ENCODE assay signal across 7 mouse cellular contexts in the genomic region with DNA sequence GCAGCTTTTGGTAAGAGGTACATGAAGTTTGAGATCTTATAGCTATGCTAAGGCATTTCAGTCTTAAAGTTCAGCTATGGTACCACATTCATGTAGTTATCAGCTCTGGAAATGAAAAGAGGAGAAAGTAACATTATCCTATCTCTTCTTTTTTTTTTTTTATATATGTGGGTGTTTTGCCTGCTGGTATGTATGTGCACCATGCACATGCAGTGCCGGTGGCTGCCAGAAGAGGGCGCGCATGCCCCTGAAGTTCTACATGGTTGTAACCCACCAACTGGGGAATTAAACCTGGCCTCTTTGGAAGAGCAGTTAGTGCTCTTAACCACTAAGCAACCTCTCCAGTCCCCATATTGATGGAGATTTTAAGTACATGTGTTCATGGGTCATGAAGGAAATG. TPM values are rescaled to one million over a fixed set of nuclear protein-coding genes. Genes with fewer than 3 reads are reported as not detected.
DNase-seq lines count a peak whose midpoint lies in the region; ATAC-seq lines count a peak whose summit lies in the region.
"Not testable (repeated sequence)": the region's sequence is repeated elsewhere in the genome, so short reads cannot be mapped to it uniquely, and the experiment has no call there.

No protein-coding gene starts in this region.

- ATAC-seq in limb, embryonic 11.5 days (ENCODE audit: insufficient number of reproducible peaks, low FRiP score, low TSS enrichment, low read depth) = not testable (repeated sequence)

- not testable (repeated sequence) for H3K4me3 ChIP-seq in limb, embryonic 11.5 days (ENCODE audit: low read depth, low read length)

- H3K4me1 ChIP-seq in limb, embryonic 11.5 days (ENCODE audit: control insufficient read depth, insufficient read depth, low read length) = not testable (repeated sequence)

- not testable (repeated sequence) for H3K36me3 ChIP-seq in limb, embryonic 11.5 days (ENCODE audit: control insufficient read depth, insufficient read depth, low read length)

- not testable (repeated sequence) for H3K27ac ChIP-seq in limb, embryonic 11.5 days (replicated peaks; ENCODE audit: low read depth, low read length)

- WGBS in limb, embryonic 11.5 days = 49% methylated on average over 3 of the region's 3 CpGs

- not testable (repeated sequence) for H3K27me3 ChIP-seq in limb, embryonic 11.5 days (ENCODE audit: control insufficient read depth, insufficient read depth, low read length)

- H3K9me3 ChIP-seq in limb, embryonic 11.5 days (ENCODE audit: control insufficient read depth, low read length) = not testable (repeated sequence)

- peak; percentile 79 for DNase-seq in ES-CJ7 (ENCODE audit: low read depth, low spot score)
- DNase-seq in adrenal gland, postnatal 25 days = peak; percentile 1
- peak; percentile 50 for DNase-seq in embryo, embryonic 10 days (ENCODE audit: low spot score)
- DNase-seq in heart, postnatal 4 days = peak; percentile 16
- DNase-seq in limb, embryonic 11.5 days (ENCODE audit: low spot score) = peak; percentile 36
- DNase-seq in mesoderm, embryonic 11.5 days (ENCODE audit: low read depth, low spot score) = peak; percentile 6
- peak; percentile 55 for DNase-seq in testis, postnatal 10 days (ENCODE audit: low spot score)

- not testable (repeated sequence) for H3K4me2 ChIP-seq in limb, embryonic 11.5 days (ENCODE audit: low read depth, severe bottlenecking)

- H3K9ac ChIP-seq in limb, embryonic 11.5 days (ENCODE audit: low read length) = not testable (repeated sequence)

RNA-seq across cellular contexts. Expression of a gene that starts 49.5 kb away (rescaled TPM):
- 67.7 and 72.6 TPM in 2 replicates for total RNA-seq in adrenal gland, postnatal 25 days (2021)
- total RNA-seq in heart, postnatal 4 days (2021) = 10 to 100 TPM; 24.7 to 24.9 TPM
- 70.2 and 72.6 TPM in 2 replicates for polyA plus RNA-seq in limb, embryonic 11.5 days (2014; fragmentation: Nextera tagmentation; extraction: Ambion mirVana)

Comparison
In these comparisons a context has a peak if more than half of its experiments do, and no peak if none do; other contexts are left out.
1. DNase-seq: peak in every context shown above with its lines; median percentile 79 in ES-CJ7; 55 in testis, postnatal 10 days; 50 in embryo, embryonic 10 days; 36 in limb, embryonic 11.5 days; 16 in heart, postnatal 4 days; 6 in mesoderm, embryonic 11.5 days; 1 in adrenal gland, postnatal 25 days.